Mouse (Mus musculus) midbrain, embryonic 12.5 days (tissue): ENCODE measurements around the gene Cdh18. TPM values are rescaled to one million over a fixed set of nuclear protein-coding genes. Genes with fewer than 3 reads are reported as not detected.

Experiments used
- ATAC-seq: fragments of 200-750 bp; cut with Nextera tagmentation; 2 replicates; pipeline ENCODE4 v1.8.0; 2017; ENCODE audit warnings: low read depth, moderate TSS enrichment, moderate library complexity; ENCODE audit not compliant: low FRiP score
- H3K27ac ChIP-seq: fragments of 300-500 bp; sonication (generic); replicated peaks from 2 replicates; pipeline ENCODE4 v1.5.1; 2016; ENCODE audit warnings: mild to moderate bottlenecking
- H3K27me3 ChIP-seq: fragments of 300-500 bp; sonication (generic); 2 replicates; pipeline ENCODE4 v1.6.1; 2016; ENCODE audit warnings: mild to moderate bottlenecking
- H3K36me3 ChIP-seq: fragments of 300-500 bp; sonication (generic); 2 replicates; pipeline ENCODE4 v1.6.1; 2016
- H3K4me1 ChIP-seq: fragments of 300-500 bp; sonication (generic); 2 replicates; pipeline ENCODE4 v1.6.1; 2016
- H3K4me2 ChIP-seq: fragments of 300-500 bp; sonication (generic); replicated peaks from 2 replicates; pipeline ENCODE4 v1.6.1; 2016; ENCODE audit warnings: mild to moderate bottlenecking, moderate library complexity
- H3K4me3 ChIP-seq: fragments of 300-500 bp; sonication (generic); 2 replicates; pipeline ENCODE4 v1.5.1; 2016; ENCODE audit warnings: mild to moderate bottlenecking
- H3K9ac ChIP-seq: fragments of 300-500 bp; sonication (generic); replicated peaks from 2 replicates; pipeline ENCODE4 v1.6.1; 2016; ENCODE audit warnings: mild to moderate bottlenecking, moderate library complexity
- H3K9me3 ChIP-seq: fragments of 300-500 bp; sonication (generic); 2 replicates; pipeline ENCODE4 v1.6.1; 2016; ENCODE audit warnings: mild to moderate bottlenecking
- WGBS: fragments of 180-500 bp; shearing (Covaris S2); methylation state at CpG from one replicate; pipeline ENCODE4 v1.1.7; 2016; 5-methylcytosine and 5-hydroxymethylcytosine counted together
- polyA plus RNA-seq: library from polyadenylated mRNA; unstranded; fragments of >200 nt; fragmentation: Nextera tagmentation; extraction: Ambion mirVana; gene quantifications from 2 replicates; pipeline ENCODE4 v1.2.1, GENCODE M21; 2016

Cdh18 gene
- polyA plus RNA-seq, 1 experiment from 2014 or later: 1.3 TPM

GRCm38 (mm10) chr15:22776346-22776745 is 227.5 kb downstream of the Cdh18 start:
- no peaks in the 10 kb centered on the region for H3K9me3 ChIP-seq
- H3K4me2 ChIP-seq: no peak overlapping the region
- no peaks in the 10 kb centered on the region for H3K4me1 ChIP-seq
- no peaks in the 10 kb centered on the region for H3K27me3 ChIP-seq
- WGBS: 93% methylated on average over 4 of the region's 4 CpGs
- no peak overlapping the region for H3K4me3 ChIP-seq
- ATAC-seq: no peak
- H3K36me3 ChIP-seq: no peaks in the 10 kb centered on the region
- no peak overlapping the region for H3K9ac ChIP-seq
- H3K27ac ChIP-seq: no peak overlapping the region

GRCm38 (mm10) chr15:22789696-22790095 is 240.9 kb downstream of the Cdh18 start:
- 90% methylated on average over 6 of the region's 6 CpGs for WGBS
- no peak overlapping the region for H3K9ac ChIP-seq

GRCm38 (mm10) chr15:22791791-22792190 is 243.0 kb downstream of the Cdh18 start:
- H3K27ac ChIP-seq: no peak overlapping the region
- WGBS: 94% methylated on average over 3 of the region's 3 CpGs
- no peaks in the 10 kb centered on the region for H3K27me3 ChIP-seq
- H3K4me1 ChIP-seq: no peaks in the 10 kb centered on the region
- no peak for ATAC-seq
- H3K4me2 ChIP-seq: no peak overlapping the region
- H3K9ac ChIP-seq: no peak overlapping the region
- H3K9me3 ChIP-seq: no peaks in the 10 kb centered on the region
- no peak overlapping the region for H3K4me3 ChIP-seq
- H3K36me3 ChIP-seq: no peaks in the 10 kb centered on the region

More at GRCm38 (mm10) chr15:22789696-22790095, 240.9 kb downstream of the Cdh18 start:
- no peaks in the 10 kb centered on the region for H3K9me3 ChIP-seq
- no peak overlapping the region for H3K27ac ChIP-seq
- no peak overlapping the region for H3K4me3 ChIP-seq
- H3K27me3 ChIP-seq: no peaks in the 10 kb centered on the region
- no peaks in the 10 kb centered on the region for H3K4me1 ChIP-seq
- ATAC-seq: no peak
- H3K4me2 ChIP-seq: no peak overlapping the region
- no peaks in the 10 kb centered on the region for H3K36me3 ChIP-seq

GRCm38 (mm10) chr15:22833127-22833526 is 284.3 kb downstream of the Cdh18 start:
- Histone ChIP-seq H3K4me3 (no peak overlapping the region), H3K4me1 (no peaks in the 10 kb centered on the region)
- ATAC-seq: no peak

GRCm38 (mm10) chr15:22837173-22837572 is 288.4 kb downstream of the Cdh18 start:
- H3K9me3 ChIP-seq: no peaks in the 10 kb centered on the region
- no peak overlapping the region for H3K9ac ChIP-seq
- no peak overlapping the region for H3K4me3 ChIP-seq
- no peaks in the 10 kb centered on the region for H3K36me3 ChIP-seq
- no peaks in the 10 kb centered on the region for H3K4me1 ChIP-seq
- no peak overlapping the region for H3K27ac ChIP-seq
- H3K4me2 ChIP-seq: no peak overlapping the region
- no peak for ATAC-seq
- no peaks in the 10 kb centered on the region for H3K27me3 ChIP-seq
- 74% methylated on average over 1 of the region's 1 CpGs for WGBS

More at GRCm38 (mm10) chr15:22833127-22833526, 284.3 kb downstream of the Cdh18 start:
- no peak overlapping the region for H3K4me2 ChIP-seq
- no peaks in the 10 kb centered on the region for H3K9me3 ChIP-seq
- H3K36me3 ChIP-seq: no peaks in the 10 kb centered on the region
- H3K9ac ChIP-seq: no peak overlapping the region
- H3K27ac ChIP-seq: no peak overlapping the region
- H3K27me3 ChIP-seq: no peaks in the 10 kb centered on the region

GRCm38 (mm10) chr15:22857704-22858103 is 308.9 kb downstream of the Cdh18 start:
- no peak overlapping the region for H3K9ac ChIP-seq
- H3K36me3 ChIP-seq: no peaks in the 10 kb centered on the region
- H3K4me1 ChIP-seq: no peaks in the 10 kb centered on the region
- ATAC-seq: no peak
- no peaks in the 10 kb centered on the region for H3K9me3 ChIP-seq
- H3K4me2 ChIP-seq: no peak overlapping the region
- no peak overlapping the region for H3K4me3 ChIP-seq
- no peaks in the 10 kb centered on the region for H3K27me3 ChIP-seq
- H3K27ac ChIP-seq: no peak overlapping the region

- Histone ChIP-seq H3K27me3 (no peaks in the 10 kb centered on the region), H3K4me2 (no peak overlapping the region), H3K9ac (no peak overlapping the region), H3K36me3 (no peaks in the 10 kb centered on the region), H3K27ac (no peak overlapping the region), H3K4me3 (no peak overlapping the region), H3K9me3 (no peaks in the 10 kb centered on the region), H3K4me1 (no peaks in the 10 kb centered on the region)
- 73% methylated on average over 1 of the region's 1 CpGs for WGBS
- no peak for ATAC-seq
Observed at GRCm38 (mm10) chr15:22870679-22871078, 321.9 kb downstream of the Cdh18 start.

- Histone ChIP-seq H3K9ac (no peak overlapping the region), H3K36me3 (no peaks in the 10 kb centered on the region), H3K4me3 (no peak overlapping the region), H3K4me2 (no peak overlapping the region), H3K4me1 (no peaks in the 10 kb centered on the region), H3K27ac (no peak overlapping the region), H3K9me3 (no peaks in the 10 kb centered on the region), H3K27me3 (no peaks in the 10 kb centered on the region)
- WGBS: 73% methylated on average over 4 of the region's 4 CpGs
- ATAC-seq: no peak
Observed at GRCm38 (mm10) chr15:22897724-22898123, 348.9 kb downstream of the Cdh18 start.

GRCm38 (mm10) chr15:22898208-22898607 is 349.4 kb downstream of the Cdh18 start:
- Histone ChIP-seq H3K27ac (no peak overlapping the region), H3K36me3 (no peaks in the 10 kb centered on the region), H3K27me3 (no peaks in the 10 kb centered on the region), H3K4me2 (no peak overlapping the region), H3K9ac (no peak overlapping the region), H3K4me3 (no peak overlapping the region), H3K9me3 (no peaks in the 10 kb centered on the region), H3K4me1 (no peaks in the 10 kb centered on the region)
- 80% methylated on average over 4 of the region's 4 CpGs for WGBS
- ATAC-seq: no peak

- no peak overlapping the region for H3K4me3 ChIP-seq
- no peaks in the 10 kb centered on the region for H3K9me3 ChIP-seq
- no peak overlapping the region for H3K27ac ChIP-seq
- no peak overlapping the region for H3K9ac ChIP-seq
- no peak overlapping the region for H3K4me2 ChIP-seq
- no peaks in the 10 kb centered on the region for H3K4me1 ChIP-seq
- ATAC-seq: no peak
- H3K36me3 ChIP-seq: no peaks in the 10 kb centered on the region
- H3K27me3 ChIP-seq: no peaks in the 10 kb centered on the region
Observed at GRCm38 (mm10) chr15:22914444-22914843, 365.6 kb downstream of the Cdh18 start.

GRCm38 (mm10) chr15:22934293-22934692 is 385.5 kb downstream of the Cdh18 start:
- 86% methylated on average over 4 of the region's 4 CpGs for whole genome bisulfite sequencing
- Histone ChIP-seq H3K4me3 (no peak overlapping the region), H3K9ac (no peak overlapping the region), H3K4me2 (no peak overlapping the region), H3K36me3 (no peaks in the 10 kb centered on the region), H3K27ac (no peak overlapping the region), H3K27me3 (no peaks in the 10 kb centered on the region), H3K4me1 (no peaks in the 10 kb centered on the region), H3K9me3 (no peaks in the 10 kb centered on the region)
- ATAC-seq: no peak

- Histone ChIP-seq H3K4me1 (no peaks in the 10 kb centered on the region), H3K9me3 (no peaks in the 10 kb centered on the region), H3K36me3 (no peaks in the 10 kb centered on the region), H3K27me3 (no peaks in the 10 kb centered on the region), H3K4me2 (no peak overlapping the region), H3K4me3 (no peak overlapping the region), H3K27ac (no peak overlapping the region), H3K9ac (no peak overlapping the region)
- no peak for ATAC-seq
- 74% methylated on average over 1 of the region's 1 CpGs for WGBS
Observed at GRCm38 (mm10) chr15:22947234-22947633, 398.4 kb downstream of the Cdh18 start.

GRCm38 (mm10) chr15:22969424-22969823 is 420.6 kb downstream of the Cdh18 start:
- 70% methylated on average over 11 of the region's 11 CpGs for WGBS
- H3K4me3 ChIP-seq: no peak overlapping the region
- no peak overlapping the region for H3K27ac ChIP-seq
- H3K27me3 ChIP-seq: no peaks in the 10 kb centered on the region
- H3K9ac ChIP-seq: no peak overlapping the region
- H3K9me3 ChIP-seq: no peaks in the 10 kb centered on the region
- H3K36me3 ChIP-seq: no peaks in the 10 kb centered on the region
- no peak overlapping the region for H3K4me2 ChIP-seq
- ATAC-seq: no peak
- H3K4me1 ChIP-seq: no peaks in the 10 kb centered on the region
